Mouse (Mus musculus): ENCODE measurements around the gene Grin2d. TPM values are rescaled to one million over a fixed set of nuclear protein-coding genes. Genes with fewer than 3 reads are reported as not detected.

Gene Grin2d
- total RNA-seq, 2 experiments from 2014 or later = under 0.01 TPM; not detected in 1

DNA sequence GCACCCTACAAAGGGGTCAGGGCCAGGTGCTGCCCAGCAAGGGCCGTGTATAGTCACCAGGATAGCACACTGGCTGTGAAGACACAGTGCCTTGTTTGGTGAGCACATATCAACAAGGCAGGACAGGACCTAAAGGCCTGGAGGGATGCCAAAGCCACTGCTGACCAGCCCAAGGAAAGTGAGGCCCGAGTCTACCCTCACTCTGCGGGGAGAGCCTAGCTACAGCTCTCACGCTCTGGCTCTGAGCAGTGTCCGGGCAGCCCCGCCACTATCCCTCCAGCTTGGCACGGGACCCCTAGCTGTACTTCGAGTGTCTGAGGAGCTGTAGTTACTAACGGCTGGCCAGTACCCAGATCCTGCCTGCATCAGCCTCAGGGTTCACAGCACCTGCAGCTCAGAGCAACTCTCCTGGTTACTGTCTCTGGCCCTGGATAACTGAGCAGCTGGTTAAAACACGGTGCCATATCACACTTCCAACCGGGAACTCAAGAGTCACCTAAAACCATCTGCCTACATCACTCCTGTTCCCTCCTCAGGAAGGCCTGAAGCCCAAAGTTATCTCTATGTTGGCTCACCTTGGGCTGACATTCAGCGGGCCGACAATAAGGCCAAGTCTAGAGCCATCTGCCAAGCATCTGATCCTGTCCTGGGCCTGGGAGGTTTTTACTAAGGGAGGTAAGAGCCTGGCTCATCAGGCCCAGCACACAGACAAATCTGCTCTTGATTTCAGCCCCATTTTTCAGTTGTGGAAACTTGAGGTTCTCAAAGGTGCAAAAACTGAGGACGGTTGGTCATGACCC is 68.7 kb downstream of the Grin2d start:
- no peak for ATAC-seq (replicated peaks; ENCODE audit: poor library complexity)

DNA sequence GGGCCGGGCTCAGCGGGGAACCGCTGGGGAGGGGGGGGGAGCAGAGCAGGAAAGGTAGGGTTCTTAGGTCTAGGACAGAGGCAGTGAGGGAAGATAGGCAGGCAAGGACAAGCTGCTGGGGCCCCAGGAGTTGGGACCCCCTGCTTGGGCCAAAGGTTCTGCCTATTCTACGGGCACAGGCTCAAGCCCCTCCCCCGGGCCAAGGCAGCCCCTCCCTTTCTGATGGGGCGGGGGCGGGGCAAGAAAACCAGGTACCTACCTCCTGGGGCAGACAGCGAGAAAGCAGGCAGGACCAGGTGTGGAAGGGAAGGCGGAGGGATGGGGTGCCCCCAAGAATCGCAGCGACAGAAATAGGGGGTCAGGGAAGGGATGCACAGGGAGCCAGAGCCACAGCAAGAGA is 69.7 kb downstream of the Grin2d start:
- no peak for ATAC-seq (replicated peaks; ENCODE audit: poor library complexity)

DNA sequence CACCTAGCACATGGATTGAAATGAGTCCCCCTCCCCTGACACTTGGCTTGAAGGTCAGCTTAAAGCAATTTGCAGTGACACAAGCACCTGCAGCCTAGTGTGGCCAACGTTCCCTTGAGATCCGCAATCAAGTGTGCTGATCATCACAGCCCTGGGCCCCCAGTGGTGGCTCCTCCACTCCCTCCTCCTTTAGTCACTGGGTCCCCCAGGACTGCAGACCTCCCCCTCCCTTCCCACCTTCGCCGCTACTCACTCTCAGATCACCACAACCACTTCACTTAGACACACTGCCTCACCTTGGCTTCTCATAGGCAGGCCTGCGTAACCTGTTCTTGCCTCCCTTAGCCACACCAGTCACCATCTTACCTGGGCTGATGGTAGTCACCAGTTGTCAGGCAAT is 72.2 kb downstream of the Grin2d start:
- no peak for ATAC-seq (replicated peaks; ENCODE audit: poor library complexity)

DNA sequence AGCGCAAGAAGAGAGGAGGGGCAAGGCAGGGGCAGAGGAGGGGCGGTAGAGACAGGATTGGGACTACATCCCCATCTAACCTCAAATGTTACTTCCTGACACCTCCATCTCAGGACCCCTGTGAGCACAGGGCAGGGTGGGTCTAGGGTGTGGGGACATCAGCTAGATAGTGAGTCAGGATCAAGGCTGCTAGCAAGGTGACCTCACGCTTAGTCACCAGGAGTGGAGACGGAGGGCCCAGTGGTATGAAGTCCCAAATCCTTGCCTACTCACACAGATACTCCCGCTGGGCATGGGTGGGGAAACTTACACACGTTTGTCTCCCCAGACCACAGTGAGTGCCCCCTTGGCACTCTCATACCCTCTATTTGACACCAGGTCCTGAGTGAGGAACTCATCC is 75.6 kb downstream of the Grin2d start:
- ATAC-seq (replicated peaks; ENCODE audit: poor library complexity) = no peak

DNA sequence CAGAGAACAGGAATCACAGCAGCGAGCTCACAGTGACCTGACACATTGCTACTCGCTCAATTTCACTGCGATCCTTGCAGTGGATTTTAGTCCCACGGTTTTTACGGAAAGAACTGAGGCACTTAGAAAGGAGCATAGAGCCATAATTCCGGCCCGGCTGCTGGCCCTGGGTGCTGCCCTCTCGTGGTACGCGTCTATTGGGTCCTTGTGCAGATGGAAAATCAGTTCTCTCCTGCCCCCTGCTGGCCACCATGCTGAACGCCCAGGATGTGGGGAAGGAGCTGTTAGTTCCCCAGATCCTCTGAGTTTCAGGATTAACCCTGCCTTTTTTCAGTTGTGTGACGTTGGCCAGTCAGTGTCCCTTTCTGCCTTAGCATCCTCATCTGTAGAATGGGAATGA is 76.8 kb downstream of the Grin2d start:
- ATAC-seq (replicated peaks; ENCODE audit: poor library complexity) = peak; percentile 94

DNA sequence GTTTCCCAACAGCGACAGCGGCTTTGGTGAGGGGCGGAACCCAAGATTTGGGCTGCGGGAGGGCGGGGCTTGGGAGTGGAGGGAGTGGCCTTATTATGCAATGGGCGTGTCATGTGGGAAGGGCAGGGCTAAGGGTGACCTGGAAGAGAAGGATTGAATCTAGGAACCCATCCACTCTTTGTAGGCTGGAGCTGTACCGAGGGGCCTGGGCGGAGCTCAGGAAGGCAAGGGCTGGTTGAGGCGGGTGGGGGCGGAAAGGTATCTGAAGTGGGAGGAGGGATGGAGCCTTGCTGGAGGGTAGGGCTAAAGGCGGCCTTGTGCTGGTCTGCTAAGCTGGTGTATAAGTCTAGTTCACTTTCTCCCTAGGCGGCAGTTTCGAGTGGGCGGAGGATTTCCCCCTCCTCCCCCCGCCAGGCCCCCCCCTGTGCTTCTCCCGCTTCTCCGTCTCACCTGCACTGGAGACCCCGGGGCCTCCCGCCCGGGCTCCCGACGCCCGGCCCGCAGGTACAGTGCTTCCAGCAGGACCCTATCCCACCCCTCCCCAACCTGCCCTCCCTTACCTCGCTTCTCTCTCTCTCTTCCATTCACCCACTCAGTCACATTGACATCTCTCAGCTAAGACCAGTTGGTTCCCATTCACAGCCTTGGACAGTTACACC is 77.5 kb downstream of the Grin2d start:
- peak; percentile 78 for ATAC-seq (replicated peaks; ENCODE audit: poor library complexity)

DNA sequence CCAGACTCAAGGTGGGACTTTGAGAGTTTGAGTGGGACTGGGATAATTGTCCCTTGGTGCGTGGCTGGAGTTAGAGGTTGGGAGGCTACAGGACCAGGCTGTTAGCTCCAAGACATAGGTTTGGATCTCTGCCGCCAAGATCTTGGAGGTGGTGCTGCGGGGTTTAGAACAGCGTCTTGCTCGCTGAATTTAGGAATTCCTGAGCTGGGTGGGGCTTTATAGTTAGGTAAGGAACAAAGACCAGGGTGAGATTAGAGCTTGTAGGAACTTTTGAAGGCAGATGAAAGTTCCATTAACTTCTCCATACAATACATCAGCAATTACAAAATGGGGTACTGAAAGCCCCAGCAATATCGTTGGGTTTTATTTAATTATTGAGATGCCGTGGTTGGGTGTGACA is 78.2 kb downstream of the Grin2d start:
- no peak for ATAC-seq (replicated peaks; ENCODE audit: poor library complexity)

DNA sequence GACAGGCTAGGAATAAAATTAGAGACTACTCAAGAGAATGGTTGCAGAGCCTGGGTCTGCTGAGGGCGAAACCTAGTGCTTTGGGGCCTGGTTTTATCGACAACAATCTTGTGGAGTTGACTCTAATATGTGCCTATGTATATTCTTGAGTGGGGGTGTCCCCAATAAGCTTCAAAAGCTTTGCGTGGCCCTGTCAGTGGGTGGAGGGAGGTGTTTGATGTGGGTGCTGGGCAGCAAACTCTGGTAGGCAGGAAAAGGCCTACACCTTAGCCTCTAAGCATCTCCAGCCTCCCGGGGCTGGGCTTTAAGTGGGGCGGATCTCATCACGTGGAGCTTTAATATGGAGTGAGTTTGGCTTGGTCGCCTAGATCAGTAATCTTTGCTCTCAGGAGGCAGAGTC is 79.2 kb downstream of the Grin2d start:
- ATAC-seq (replicated peaks; ENCODE audit: poor library complexity) = no peak

DNA sequence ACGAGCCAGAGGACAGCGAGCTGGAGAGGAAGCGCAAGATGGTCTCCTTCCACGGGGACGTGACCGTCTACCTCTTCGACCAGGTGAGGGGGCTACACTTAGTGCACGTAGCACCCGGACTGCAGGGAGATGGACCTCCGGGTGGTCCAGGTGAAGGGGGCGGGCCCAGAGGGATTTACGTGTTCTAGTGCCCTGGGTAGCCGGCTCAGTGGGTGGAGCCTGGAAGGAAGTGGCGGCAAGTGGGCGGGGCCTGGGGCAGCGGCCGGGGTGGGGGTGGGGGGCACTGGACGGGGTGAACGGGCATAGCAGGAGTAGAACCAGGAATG is 79.7 kb downstream of the Grin2d start:
- no peak for ATAC-seq (replicated peaks; ENCODE audit: poor library complexity)

DNA sequence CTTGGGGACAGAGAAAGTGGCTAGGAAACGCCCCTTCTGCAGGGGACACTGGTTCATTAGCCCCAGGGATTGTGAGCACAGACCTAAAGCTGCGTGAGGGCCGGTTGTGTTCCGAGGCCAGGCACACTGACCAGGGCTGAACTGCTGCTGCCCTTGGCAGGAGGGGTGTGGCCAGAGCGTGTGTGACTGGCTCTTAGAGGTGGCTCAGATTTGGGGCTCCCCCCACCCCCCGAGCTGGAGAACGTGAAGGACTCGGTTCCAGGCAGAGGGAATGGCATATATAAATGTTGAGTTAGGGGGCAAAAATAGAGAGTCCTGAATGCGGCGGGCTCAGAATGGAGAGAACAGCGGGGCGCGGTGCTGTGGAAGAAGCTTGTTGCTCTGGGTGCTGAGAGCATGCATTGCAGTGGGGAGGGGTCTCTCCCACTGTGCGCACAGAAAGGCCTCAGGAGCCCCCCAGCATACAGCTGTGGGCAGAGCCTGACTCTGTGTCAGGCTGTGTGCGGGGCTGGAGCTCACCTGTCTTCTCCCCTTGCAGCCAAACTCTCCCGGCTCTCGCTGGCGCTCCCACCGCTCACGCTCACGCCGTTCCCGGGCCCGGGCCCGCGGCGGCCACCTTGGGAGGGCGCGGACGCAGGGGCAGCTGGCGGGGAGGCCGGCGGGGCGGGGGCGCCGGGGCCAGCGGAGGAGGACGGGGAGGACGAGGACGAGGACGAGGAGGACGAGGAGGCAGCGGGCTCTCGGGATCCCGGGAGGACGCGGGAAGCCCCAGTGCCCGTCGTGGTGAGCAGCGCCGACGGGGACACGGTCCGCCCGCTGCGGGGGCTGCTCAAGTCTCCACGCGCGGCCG is 80.3 kb downstream of the Grin2d start:
- ATAC-seq (replicated peaks; ENCODE audit: poor library complexity) = no peak

DNA sequence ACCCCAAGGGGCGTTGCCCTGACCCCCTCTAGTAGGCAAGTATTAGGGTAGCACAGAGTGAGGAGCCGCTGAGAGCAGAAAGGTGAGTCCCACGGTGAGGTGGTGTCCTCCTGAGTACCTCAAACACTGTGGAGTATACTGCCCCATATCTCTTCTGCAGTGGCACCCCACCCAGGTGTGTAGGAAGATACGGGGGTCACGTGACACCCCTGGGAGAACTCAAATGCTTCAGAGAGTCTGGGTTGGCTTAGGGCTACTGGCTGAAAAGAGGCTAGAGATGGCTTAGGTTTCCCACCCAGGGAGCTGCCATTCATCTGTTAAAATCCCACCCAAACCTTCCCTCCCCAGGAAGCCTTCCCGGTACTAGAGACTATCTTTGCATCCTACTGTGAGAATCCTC is 81.2 kb downstream of the Grin2d start:
- ATAC-seq (replicated peaks; ENCODE audit: poor library complexity) = no peak

DNA sequence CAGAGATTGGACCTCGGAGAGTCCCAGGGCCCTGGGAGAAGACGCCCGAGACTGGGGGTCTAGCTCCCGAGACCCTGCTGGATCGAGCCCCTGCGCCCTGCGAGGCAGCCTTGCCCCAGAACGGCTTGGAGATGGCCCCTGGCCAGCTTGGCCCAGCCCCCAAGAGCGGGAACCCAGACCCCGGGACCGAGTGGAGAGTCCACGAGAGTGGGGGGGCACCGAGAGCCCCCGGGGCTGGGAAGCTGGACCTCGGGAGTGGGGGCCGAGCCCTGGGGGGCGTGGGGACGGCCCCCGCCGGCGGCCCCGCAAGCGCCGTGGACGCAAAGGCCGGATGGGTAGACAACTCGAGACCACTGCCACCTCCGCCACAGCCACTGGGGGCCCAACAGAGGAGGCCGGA is 83.2 kb downstream of the Grin2d start:
- no peak for ATAC-seq (replicated peaks; ENCODE audit: poor library complexity)

DNA sequence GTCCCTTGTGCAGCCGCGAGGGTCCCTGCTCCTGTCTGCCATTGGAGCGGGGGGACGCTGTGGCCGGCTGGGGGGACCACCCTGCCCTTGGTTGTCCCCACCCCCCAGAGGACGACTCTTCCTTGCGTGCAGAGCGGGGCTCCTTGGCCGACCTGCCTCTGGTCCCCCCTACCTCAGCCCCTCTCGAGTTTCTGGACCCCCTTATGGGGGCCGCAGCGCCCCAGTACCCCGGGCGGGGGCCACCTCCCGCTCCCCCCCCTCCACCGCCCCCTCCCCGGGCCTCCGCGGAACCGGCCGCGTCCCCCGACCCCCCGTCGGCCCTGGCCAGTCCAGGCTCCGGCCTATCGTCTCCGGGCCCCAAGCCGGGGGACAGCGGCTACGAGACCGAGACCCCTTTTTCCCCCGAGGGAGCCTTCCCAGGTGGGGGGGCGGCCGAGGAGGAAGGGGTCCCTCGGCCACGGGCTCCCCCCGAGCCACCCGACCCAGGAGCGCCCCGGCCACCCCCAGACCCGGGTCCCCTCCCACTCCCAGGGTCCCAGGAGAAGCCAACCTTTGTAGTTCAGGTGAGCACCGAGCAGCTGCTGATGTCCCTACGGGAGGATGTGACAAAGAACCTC is 84.1 kb downstream of the Grin2d start:
- no peak for ATAC-seq (replicated peaks; ENCODE audit: poor library complexity)

DNA sequence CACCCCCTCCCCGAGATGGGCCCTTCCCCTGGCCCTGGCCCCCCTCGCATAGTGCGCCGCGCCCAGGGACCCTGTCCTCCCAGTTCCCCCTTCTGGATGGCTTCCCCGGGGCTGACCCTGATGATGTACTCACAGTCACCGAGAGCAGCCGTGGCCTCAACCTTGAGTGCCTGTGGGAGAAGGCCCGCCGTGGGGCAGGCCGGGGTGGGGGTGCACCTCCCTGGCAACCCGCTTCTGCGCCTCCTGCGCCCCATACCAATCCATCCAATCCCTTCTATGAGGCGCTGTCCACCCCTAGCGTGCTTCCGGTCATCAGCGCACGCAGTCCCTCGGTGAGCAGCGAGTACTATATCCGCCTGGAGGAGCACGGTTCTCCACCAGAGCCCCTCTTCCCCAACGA is 84.9 kb downstream of the Grin2d start:
- ATAC-seq (replicated peaks; ENCODE audit: poor library complexity) = no peak

DNA sequence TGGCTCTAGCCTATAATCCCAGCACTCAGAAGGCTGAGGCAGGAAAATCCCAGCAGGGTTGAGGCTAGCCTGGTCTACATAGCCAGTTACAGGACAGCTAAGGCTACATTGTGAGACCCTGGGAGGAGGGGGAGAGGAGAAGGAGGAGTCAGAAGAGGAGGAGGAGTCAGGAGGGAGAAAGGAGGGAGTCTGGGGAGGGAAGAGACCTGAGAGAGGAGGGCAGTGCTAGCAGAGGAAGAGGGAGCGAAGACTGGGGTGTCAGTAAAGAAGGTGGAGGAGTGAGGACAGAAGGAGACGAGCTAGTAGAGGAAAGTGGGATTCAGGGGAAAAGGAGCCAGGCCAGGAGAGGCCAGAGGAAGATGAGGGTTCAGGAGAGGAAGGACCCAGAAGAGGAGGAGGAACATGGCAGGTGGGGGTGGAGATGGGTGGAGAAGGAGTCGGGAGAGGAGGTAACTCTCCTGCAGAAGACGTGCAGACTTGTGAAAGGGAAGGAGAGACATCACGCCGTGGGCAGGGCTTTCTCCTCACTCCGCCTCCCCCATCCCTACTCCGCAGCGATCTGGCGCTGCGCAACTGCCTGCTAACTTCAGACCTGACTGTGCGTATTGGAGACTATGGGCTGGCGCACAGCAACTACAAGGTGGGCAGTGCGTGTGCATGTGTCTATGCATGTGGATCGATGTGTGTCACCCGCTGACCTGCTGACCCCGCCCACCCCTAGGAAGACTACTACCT is 86.3 kb downstream of the Grin2d start:
- ATAC-seq (replicated peaks; ENCODE audit: poor library complexity) = no peak

DNA sequence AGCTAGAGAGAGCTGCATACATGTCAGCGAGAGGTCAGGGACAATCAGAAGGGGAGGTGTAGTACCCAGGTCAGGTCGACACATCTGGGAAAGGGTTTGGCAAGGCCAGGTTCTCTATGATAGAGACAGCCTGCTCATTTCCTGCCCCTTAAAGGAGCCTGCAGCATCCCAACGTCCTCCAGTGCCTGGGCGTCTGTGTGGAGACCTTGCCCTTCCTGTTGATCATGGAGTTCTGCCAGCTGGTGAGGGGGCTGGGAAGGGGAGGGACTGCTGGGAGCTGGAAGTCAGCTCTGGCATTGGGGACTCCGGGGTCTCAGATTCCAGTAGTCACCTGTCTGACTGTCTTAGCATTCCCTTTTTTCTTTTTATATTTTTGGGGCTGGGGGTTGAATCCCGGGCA is 87.5 kb downstream of the Grin2d start:
- ATAC-seq (replicated peaks; ENCODE audit: poor library complexity) = no peak

DNA sequence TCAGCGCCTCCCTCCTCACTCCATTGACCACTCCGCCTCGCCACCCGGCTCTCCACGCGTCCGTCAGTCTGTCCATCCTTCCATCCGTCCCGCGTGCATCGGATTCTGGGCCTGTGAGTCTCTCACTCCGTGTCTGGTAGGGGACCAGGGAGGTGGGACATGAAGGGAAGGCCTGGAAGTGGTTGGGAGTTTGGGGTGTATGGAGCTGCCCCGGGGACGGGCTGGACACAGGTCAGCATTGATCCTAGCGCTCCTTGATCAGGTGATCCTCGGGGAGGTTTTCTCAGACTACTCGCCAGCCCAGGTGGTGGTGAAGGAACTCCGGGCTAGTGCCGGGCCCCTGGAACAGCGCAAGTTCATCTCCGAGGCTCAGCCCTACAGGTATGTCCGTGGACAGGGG is 90.5 kb downstream of the Grin2d start:
- no peak for ATAC-seq (replicated peaks; ENCODE audit: poor library complexity)

DNA sequence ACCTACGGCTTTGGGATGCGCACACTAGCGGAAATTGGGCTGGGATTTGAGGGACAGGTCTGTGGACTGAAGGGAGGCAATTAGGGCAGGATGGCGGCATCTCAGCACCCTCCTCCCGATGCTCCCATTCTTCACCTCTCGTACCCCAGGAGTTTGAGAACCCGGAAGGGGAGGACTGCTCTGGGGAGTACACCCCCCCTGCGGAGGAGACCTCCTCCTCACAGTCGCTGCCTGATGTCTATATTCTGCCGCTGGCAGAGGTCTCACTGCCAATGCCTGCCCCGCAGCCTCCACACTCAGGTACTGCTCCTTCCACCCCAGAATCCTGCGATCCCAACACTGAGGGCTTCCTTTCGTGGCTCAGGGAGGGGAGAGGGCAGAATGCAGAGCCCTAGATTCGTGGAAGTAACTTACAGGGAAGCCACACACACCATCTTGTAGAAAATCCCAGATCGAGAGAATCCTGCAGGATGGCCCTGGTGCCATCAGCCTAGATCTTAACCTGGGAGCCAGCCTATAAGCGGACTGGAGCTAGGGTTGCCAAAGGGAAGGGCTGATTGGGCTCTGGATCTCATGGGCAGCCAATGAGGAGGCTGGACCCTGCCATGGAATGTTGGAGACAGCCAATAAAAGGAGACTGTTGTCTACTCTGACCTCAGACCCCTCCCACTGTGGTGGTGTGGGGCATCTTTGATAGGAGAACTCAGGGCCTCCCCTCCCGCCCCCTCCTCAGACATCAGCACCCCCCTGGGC is 91.3 kb downstream of the Grin2d start:
- no peak for ATAC-seq (replicated peaks; ENCODE audit: poor library complexity)

DNA sequence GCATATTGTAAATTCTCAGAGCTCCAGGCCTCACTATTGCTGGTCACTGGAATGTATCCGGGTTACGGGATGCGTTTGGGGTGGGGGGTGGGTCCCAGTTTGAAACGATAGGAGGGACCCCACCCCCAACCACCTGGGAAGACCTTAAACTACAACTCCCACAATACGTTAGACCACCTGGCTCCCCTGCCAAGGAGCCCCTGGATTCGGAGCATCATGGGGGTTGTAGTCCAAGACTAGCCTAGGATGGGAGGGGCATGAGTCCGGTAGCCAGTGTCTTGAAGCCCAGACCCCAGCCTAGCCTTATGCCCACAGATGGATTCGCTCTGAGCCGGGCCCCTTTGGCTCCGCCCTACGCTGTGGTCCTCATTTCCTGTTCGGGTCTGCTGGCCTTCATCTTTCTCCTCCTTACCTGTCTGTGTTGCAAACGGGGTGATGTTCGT is 92.0 kb downstream of the Grin2d start:
- no peak for ATAC-seq (replicated peaks; ENCODE audit: poor library complexity)
